Mouse (Mus musculus) thymus, adult 2 months (tissue): ENCODE results near the gene Mettl2.

ENCODE experiments used
- CTCF ChIP-seq: fragments of 200-500 bp; IDR thresholded peaks from 2 replicates; pipeline ENCODE4 v1.5.1; 2012; ENCODE audit warnings: mild to moderate bottlenecking, control low read depth, low read length, moderate library complexity, borderline replicate concordance; ENCODE audit not compliant: control insufficient read depth, poor library complexity, insufficient read depth; ENCODE audit errors: extremely low read depth
- POLR2A ChIP-seq: fragments of 200-500 bp; IDR thresholded peaks from 2 replicates; pipeline ENCODE4 v1.6.1; 2012; ENCODE audit warnings: mild to moderate bottlenecking, low read length, control low read depth, moderate library complexity; ENCODE audit not compliant: control insufficient read depth, poor library complexity, insufficient read depth; ENCODE audit errors: extremely low read depth

DNA sequence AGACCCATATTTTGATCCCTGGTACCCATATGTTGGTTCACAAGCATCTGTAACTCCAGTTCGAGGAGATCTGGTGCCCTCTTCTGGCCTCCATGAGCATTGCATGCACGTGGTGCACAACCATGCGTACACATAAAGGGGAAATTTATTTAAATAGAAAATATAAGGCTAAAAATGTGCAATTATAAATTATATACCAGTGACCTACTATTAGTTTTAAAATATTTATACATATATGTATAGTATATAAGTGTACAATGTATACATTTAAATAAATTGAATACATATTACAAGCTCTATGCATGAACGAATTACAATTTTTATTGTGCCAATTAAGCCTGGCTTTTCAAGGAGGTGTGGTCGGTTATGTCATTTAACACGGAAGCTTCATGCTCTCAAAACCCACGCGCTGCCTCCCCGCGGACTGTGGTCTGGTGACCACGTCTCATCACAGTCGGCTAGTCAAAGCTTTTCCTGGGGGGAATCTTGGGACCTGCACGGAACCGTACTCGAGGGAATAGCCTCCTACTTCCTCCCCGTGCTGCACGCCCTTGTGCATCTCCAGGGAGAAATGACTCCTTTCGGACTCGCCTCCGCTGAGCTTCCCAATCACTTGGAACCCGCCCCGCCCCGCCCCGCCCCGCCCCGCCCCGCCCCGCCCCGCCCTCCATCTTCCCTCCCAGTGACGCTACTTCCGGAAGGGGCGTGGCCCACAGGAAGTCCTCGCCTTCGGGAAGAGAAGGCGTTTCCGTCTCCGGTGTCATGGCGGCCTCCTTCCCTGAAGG is at the start of gene Mettl2:
- no peak for TF ChIP-seq POLR2A
- no peak for TF ChIP-seq CTCF
